Mouse (Mus musculus) liver, embryonic 16.5 days (tissue): ENCODE results near the gene Scaf1. TPM values are rescaled to one million over a fixed set of nuclear protein-coding genes. Genes with fewer than 3 reads are reported as not detected.

Source experiments
- ATAC-seq: fragments of 200-750 bp; cut with Nextera tagmentation; 2 replicates; pipeline ENCODE4 v1.8.0; 2017; ENCODE audit warnings: low read depth, mild to moderate bottlenecking, moderate number of reproducible peaks, moderate library complexity
- H3K27ac ChIP-seq: fragments of 300-500 bp; sonication (generic); 2 replicates; pipeline ENCODE4 v1.5.1; 2014; ENCODE audit warnings: mild to moderate bottlenecking, low read length
- H3K27me3 ChIP-seq: fragments of 300-500 bp; sonication (generic); 2 replicates; pipeline ENCODE4 v1.6.1; 2014; ENCODE audit warnings: low read depth, low read length, mixed read lengths; ENCODE audit not compliant: control insufficient read depth, insufficient read depth
- H3K36me3 ChIP-seq: fragments of 300-500 bp; sonication (generic); 2 replicates; pipeline ENCODE4 v1.6.1; 2014; ENCODE audit warnings: mild to moderate bottlenecking; ENCODE audit not compliant: control insufficient read depth, insufficient read depth
- H3K4me1 ChIP-seq: fragments of 300-500 bp; sonication (generic); 2 replicates; pipeline ENCODE4 v1.6.1; 2014; ENCODE audit warnings: low read depth, low read length, mixed read lengths; ENCODE audit not compliant: control insufficient read depth
- H3K4me2 ChIP-seq: fragments of 300-500 bp; sonication (generic); 2 replicates; pipeline ENCODE4 v1.6.1; 2014; ENCODE audit warnings: low read depth, low read length, mixed read lengths
- H3K4me3 ChIP-seq: fragments of 300-500 bp; sonication (generic); 2 replicates; pipeline ENCODE4 v1.5.1; 2014; ENCODE audit warnings: low read depth, mild to moderate bottlenecking, low read length
- H3K9ac ChIP-seq: fragments of 300-500 bp; sonication (generic); 2 replicates; pipeline ENCODE4 v1.6.1; 2014; ENCODE audit warnings: low read depth, low read length
- H3K9me3 ChIP-seq: fragments of 300-500 bp; sonication (generic); replicated peaks from 2 replicates; pipeline ENCODE4 v1.6.1; 2016; ENCODE audit warnings: low read length; ENCODE audit not compliant: control insufficient read depth
- WGBS: fragments of 180-500 bp; shearing (Covaris S2); extraction: QIAGEN DNeasy Blood & Tissue Kit; methylation state at CpG from one replicate; pipeline ENCODE4 v1.1.7; 2014; ENCODE audit not compliant: insufficient replicate concordance; 5-methylcytosine and 5-hydroxymethylcytosine counted together
- polyA plus RNA-seq: library from polyadenylated mRNA; unstranded; fragments of >200 nt; fragmentation: Nextera tagmentation; extraction: Ambion mirVana; gene quantifications from 2 replicates; pipeline ENCODE4 v1.2.1, GENCODE M21; 2015

The Scaf1 gene
- polyA plus RNA-seq, 1 experiment from 2014 or later: 9.9 TPM

- Histone ChIP-seq H3K27me3 (no peaks in the 10 kb centered on the region), H3K36me3 (peaks cover 5% of the 10 kb centered on the region), H3K4me2 (peak overlapping the region; percentile 99), H3K9me3 (no peaks in the 10 kb centered on the region), H3K4me1 (peaks cover 35% of the 10 kb centered on the region), H3K27ac (peak overlapping the region; percentile 95), H3K9ac (peak overlapping the region; percentile 77), H3K4me3 (peak overlapping the region; percentile 78)
- peak; percentile 41 for ATAC-seq
- under 1% methylated on average over 40 of the region's 59 CpGs for WGBS
These were observed 37.2 kb upstream of the Scaf1 start for GRCm38 (mm10) chr7:45053117-45053930.

- Histone ChIP-seq H3K4me3 (peak within 1 kb of the TSS; percentile 78), H3K27me3 (no peaks in the 10 kb centered on the region), H3K36me3 (peaks cover 8% of the 10 kb centered on the region), H3K9ac (peak within 1 kb of the TSS; percentile 77), H3K4me1 (peaks cover 35% of the 10 kb centered on the region), H3K9me3 (no peaks in the 10 kb centered on the region), H3K4me2 (peak within 1 kb of the TSS; percentile 99), H3K27ac (peak within 1 kb of the TSS; percentile 95)
- 0% methylated on average over 11 of the region's 18 CpGs for whole genome bisulfite sequencing
- peak; percentile 17 for ATAC-seq
These were observed 36.6 kb upstream of the Scaf1 start, which contains the start of gene Prr12 for GRCm38 (mm10) chr7:45052862-45053116. Prr12 (minus strand) TSS chr7:45052881.

- Histone ChIP-seq H3K27me3 (no peaks in the 10 kb centered on the region), H3K4me2 (peak overlapping the region; percentile 99), H3K4me1 (peaks cover 35% of the 10 kb centered on the region), H3K27ac (peak overlapping the region; percentile 95), H3K9ac (peak overlapping the region; percentile 77), H3K36me3 (peaks cover 8% of the 10 kb centered on the region), H3K9me3 (no peaks in the 10 kb centered on the region), H3K4me3 (peak overlapping the region; percentile 78)
- WGBS: 0% methylated on average over 37 of the region's 38 CpGs
- no peak for ATAC-seq
These were observed 36.2 kb upstream of the Scaf1 start for GRCm38 (mm10) chr7:45052181-45052861.

- H3K27ac ChIP-seq: peak overlapping the region; percentile 3; the same call in 1 of the 2 replicates
- no peak for ATAC-seq
- H3K4me2 ChIP-seq: peak overlapping the region; percentile 99
- H3K36me3 ChIP-seq: peaks cover 8% of the 10 kb centered on the region
- H3K9ac ChIP-seq: no peak overlapping the region
- peaks cover 35% of the 10 kb centered on the region for H3K4me1 ChIP-seq
- H3K9me3 ChIP-seq: no peaks in the 10 kb centered on the region
- H3K27me3 ChIP-seq: no peaks in the 10 kb centered on the region
- WGBS: 16% methylated on average over 13 of the region's 13 CpGs
- H3K4me3 ChIP-seq: peak overlapping the region; percentile 78
These were observed 35.4 kb upstream of the Scaf1 start for GRCm38 (mm10) chr7:45051601-45051974.

GRCm38 (mm10) chr7:45050945-45051600, 34.9 kb upstream of the Scaf1 start:
- Histone ChIP-seq H3K4me3 (peak overlapping the region; percentile 78), H3K9ac (no peak overlapping the region), H3K9me3 (no peaks in the 10 kb centered on the region), H3K27ac (peak overlapping the region; percentile 3; the same call in 1 of the 2 replicates), H3K27me3 (no peaks in the 10 kb centered on the region), H3K4me2 (peak overlapping the region; percentile 99), H3K36me3 (peaks cover 8% of the 10 kb centered on the region), H3K4me1 (peaks cover 35% of the 10 kb centered on the region)
- 21% methylated on average over 16 of the region's 16 CpGs for WGBS
- ATAC-seq: no peak

GRCm38 (mm10) chr7:45048923-45049657, 32.9 kb upstream of the Scaf1 start:
- Histone ChIP-seq H3K27ac (no peak overlapping the region), H3K9me3 (no peaks in the 10 kb centered on the region), H3K4me3 (no peak overlapping the region), H3K27me3 (no peaks in the 10 kb centered on the region), H3K36me3 (peaks cover 14% of the 10 kb centered on the region), H3K4me2 (no peak overlapping the region), H3K4me1 (peaks cover 30% of the 10 kb centered on the region), H3K9ac (no peak overlapping the region)
- ATAC-seq: no peak
- WGBS: 85% methylated on average over 23 of the region's 23 CpGs

- Histone ChIP-seq H3K4me3 (no peak overlapping the region), H3K4me1 (peaks cover 22% of the 10 kb centered on the region), H3K27ac (no peak overlapping the region), H3K4me2 (no peak overlapping the region), H3K9ac (no peak overlapping the region), H3K36me3 (peaks cover 14% of the 10 kb centered on the region), H3K27me3 (no peaks in the 10 kb centered on the region), H3K9me3 (no peaks in the 10 kb centered on the region)
- no peak for ATAC-seq
- 87% methylated on average over 38 of the region's 38 CpGs for WGBS
These were observed 32.1 kb upstream of the Scaf1 start for GRCm38 (mm10) chr7:45048001-45048890.

- no peak for ATAC-seq
- H3K4me1 ChIP-seq: peaks cover 19% of the 10 kb centered on the region
These were observed 31.3 kb upstream of the Scaf1 start for GRCm38 (mm10) chr7:45047491-45047890.

More at GRCm38 (mm10) chr7:45047491-45047890, 31.3 kb upstream of the Scaf1 start:
- Histone ChIP-seq H3K4me3 (no peak overlapping the region), H3K4me2 (no peak overlapping the region), H3K36me3 (peaks cover 18% of the 10 kb centered on the region), H3K27ac (no peak overlapping the region), H3K27me3 (no peaks in the 10 kb centered on the region), H3K9ac (no peak overlapping the region), H3K9me3 (no peaks in the 10 kb centered on the region)
- 93% methylated on average over 14 of the region's 14 CpGs for WGBS
